Mouse (Mus musculus) lung, postnatal 0 days (tissue): Measurements from ENCODE around the gene Tmco1. TPM values are rescaled to one million over a fixed set of nuclear protein-coding genes. Genes with fewer than 3 reads are reported as not detected.

Experiments
- ATAC-seq: fragments of 200-750 bp; cut with Nextera tagmentation; 2 replicates; pipeline ENCODE4 v1.8.0; 2017; ENCODE audit warnings: moderate library complexity
- DNase-seq: peaks from one replicate; pipeline ENCODE4 v3.0.0-alpha.2; 2016; ENCODE audit warnings: low spot score
- H3K27ac ChIP-seq: fragments of 300-500 bp; sonication (generic); 2 replicates; pipeline ENCODE4 v1.5.1; 2014; ENCODE audit warnings: antibody characterized with exemption, mild to moderate bottlenecking, low read length, mixed read lengths
- H3K27me3 ChIP-seq: fragments of 300-500 bp; sonication (generic); replicated peaks from 2 replicates; pipeline ENCODE4 v1.6.1; 2014; ENCODE audit warnings: low read length, mixed read lengths; ENCODE audit not compliant: insufficient read depth
- H3K36me3 ChIP-seq: fragments of 300-500 bp; sonication (generic); 2 replicates; pipeline ENCODE4 v1.6.1; 2014; ENCODE audit warnings: low read length, mixed read lengths; ENCODE audit not compliant: insufficient read depth
- H3K4me1 ChIP-seq: fragments of 300-500 bp; sonication (generic); 2 replicates; pipeline ENCODE4 v1.6.1; 2014; ENCODE audit warnings: antibody characterized with exemption, low read depth, low read length, mixed read lengths; ENCODE audit not compliant: insufficient read depth
- H3K4me2 ChIP-seq: fragments of 300-500 bp; sonication (generic); replicated peaks from 2 replicates; pipeline ENCODE4 v1.6.1; 2014; ENCODE audit warnings: low read depth, mild to moderate bottlenecking, low read length, moderate library complexity, mixed read lengths
- H3K4me3 ChIP-seq: fragments of 300-500 bp; sonication (generic); 2 replicates; pipeline ENCODE4 v1.5.1; 2014; ENCODE audit warnings: low read depth, low read length
- H3K9ac ChIP-seq: fragments of 300-500 bp; sonication (generic); replicated peaks from 2 replicates; pipeline ENCODE4 v1.6.1; 2014; ENCODE audit warnings: low read depth, mild to moderate bottlenecking
- H3K9me3 ChIP-seq: fragments of 300-500 bp; sonication (generic); 2 replicates; pipeline ENCODE4 v1.6.1; 2016; ENCODE audit warnings: low read length, mixed read lengths
- CTCF ChIP-seq: IDR thresholded peaks from 2 replicates; pipeline ENCODE4 v1.5.1; 2016; ENCODE audit warnings: antibody characterized with exemption, mild to moderate bottlenecking
- EP300 ChIP-seq: IDR thresholded peaks from 2 replicates; pipeline ENCODE4 v1.6.1; 2016; ENCODE audit warnings: antibody characterized with exemption, mild to moderate bottlenecking, control low read depth
- WGBS: fragments of 180-500 bp; shearing (Covaris S2); extraction: QIAGEN DNeasy Blood & Tissue Kit; methylation state at CpG from one replicate; pipeline ENCODE4 v1.1.7; 2014; 5-methylcytosine and 5-hydroxymethylcytosine counted together
- polyA plus RNA-seq: library from polyadenylated mRNA; unstranded; fragments of >200 nt; fragmentation: Nextera tagmentation; extraction: Ambion mirVana; gene quantifications from 2 replicates; pipeline ENCODE4 v1.2.1, GENCODE M21; 2015

Tmco1 gene
- polyA plus RNA-seq, 1 experiment from 2014 or later, result 94.7 TPM

DNA sequence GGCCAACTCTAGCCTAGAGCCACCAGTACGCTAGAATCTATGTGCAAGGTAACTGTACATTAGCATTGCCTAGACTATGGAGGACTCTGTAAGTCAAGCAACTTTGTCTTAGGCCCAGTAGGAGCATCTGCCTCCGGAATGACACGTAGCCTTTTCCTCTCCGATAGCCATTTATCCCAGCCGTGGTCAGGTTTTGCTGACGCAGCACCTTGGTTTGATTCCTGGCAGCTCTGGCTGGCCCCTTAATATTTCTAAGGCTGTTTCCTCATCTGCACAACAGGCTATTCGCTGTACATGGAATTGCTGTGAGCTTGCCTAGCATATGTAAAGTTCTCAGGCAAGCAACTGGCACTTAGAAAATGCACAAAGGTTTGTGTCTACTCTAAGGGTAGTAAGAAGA lies 64.6 kb downstream of the Tmco1 start:
- ATAC-seq (no peak), DNase-seq (no peak)
- no peak overlapping the region for H3K4me2 ChIP-seq
- H3K27ac ChIP-seq, result no peak overlapping the region
- no peaks in the 10 kb centered on the region for H3K27me3 ChIP-seq
- no peak overlapping the region for H3K4me3 ChIP-seq
- 0 out of 2 replicates have a peak, but pooled peaks cover 9% of the 10 kb centered on the region for H3K36me3 ChIP-seq
- H3K4me1 ChIP-seq, result no peaks in the 10 kb centered on the region
- no peak for TF ChIP-seq CTCF
- TF ChIP-seq EP300, result no peak
- WGBS, result 95% methylated on average over 7 of the region's 7 CpGs
- no peak overlapping the region for H3K9ac ChIP-seq
- no peaks in the 10 kb centered on the region for H3K9me3 ChIP-seq

DNA sequence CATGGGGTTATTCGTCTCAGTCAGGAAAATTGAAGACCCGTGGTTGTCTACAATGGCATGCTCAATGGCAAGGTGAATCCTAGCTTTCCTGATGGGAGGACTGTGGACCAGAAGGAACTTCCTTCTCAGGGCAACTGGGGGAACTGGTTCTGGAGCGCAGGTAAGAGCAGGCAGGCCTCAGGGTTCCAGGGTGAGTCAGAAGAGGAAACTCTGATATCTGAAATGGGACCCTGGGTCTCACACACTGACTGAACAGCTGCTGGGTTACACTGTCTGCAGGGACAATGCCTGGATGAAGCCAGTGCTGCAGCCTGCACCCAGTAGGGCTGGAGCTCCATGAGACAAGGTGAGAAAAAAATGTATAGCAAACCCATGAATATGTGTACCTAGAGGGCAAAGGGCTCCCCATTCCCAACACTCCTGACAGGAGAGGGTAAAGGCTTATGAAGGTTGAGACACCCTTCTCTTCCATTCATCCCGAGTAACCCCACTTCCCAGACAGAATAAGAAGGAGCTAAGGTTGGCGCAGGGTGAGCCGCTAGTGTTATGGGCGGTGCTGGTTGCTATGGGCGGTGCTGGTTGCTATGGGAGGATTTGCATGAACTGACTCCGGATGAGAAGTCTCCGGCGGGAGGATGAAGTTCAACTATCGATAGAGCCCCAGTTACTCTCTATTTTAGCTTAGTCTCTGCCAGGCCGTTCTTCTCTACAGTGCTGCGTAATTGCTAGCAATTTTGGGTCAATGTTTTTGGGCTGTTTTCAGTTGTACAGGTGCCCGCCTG lies 66.0 kb downstream of the Tmco1 start:
- peaks cover 9% of the 10 kb centered on the region; the same call in 1 of the 2 replicates for H3K36me3 ChIP-seq
- DNase-seq (peak; percentile 35), ATAC-seq (peak; percentile 59)
- H3K4me2 ChIP-seq, result no peak overlapping the region
- no peak overlapping the region for H3K9ac ChIP-seq
- 21% methylated on average over 15 of the region's 15 CpGs for WGBS
- no peak overlapping the region for H3K4me3 ChIP-seq
- no peaks in the 10 kb centered on the region for H3K27me3 ChIP-seq
- no peaks in the 10 kb centered on the region for H3K4me1 ChIP-seq
- TF ChIP-seq CTCF, result no peak
- no peak for TF ChIP-seq EP300
- no peaks in the 10 kb centered on the region for H3K9me3 ChIP-seq
- H3K27ac ChIP-seq, result no peak overlapping the region

GRCm38 (mm10) chr1:167374942-167375341 lies 66.8 kb downstream of the Tmco1 start:
- Histone ChIP-seq H3K27me3 (no peaks in the 10 kb centered on the region), H3K27ac (no peak overlapping the region), H3K36me3 (peaks cover 9% of the 10 kb centered on the region; the same call in 1 of the 2 replicates), H3K9ac (no peak overlapping the region), H3K4me2 (no peak overlapping the region), H3K4me3 (no peak overlapping the region), H3K4me1 (no peaks in the 10 kb centered on the region), H3K9me3 (no peaks in the 10 kb centered on the region)
- WGBS, result 52% methylated on average over 2 of the region's 2 CpGs
- DNase-seq (no peak), ATAC-seq (no peak)
- no peak for TF ChIP-seq EP300
- no peak for TF ChIP-seq CTCF

- Histone ChIP-seq H3K9ac (no peak overlapping the region), H3K9me3 (no peaks in the 10 kb centered on the region), H3K4me2 (no peak overlapping the region), H3K4me3 (no peak overlapping the region), H3K36me3 (peaks cover 5% of the 10 kb centered on the region; the same call in 1 of the 2 replicates), H3K4me1 (no peaks in the 10 kb centered on the region), H3K27me3 (no peaks in the 10 kb centered on the region), H3K27ac (no peak overlapping the region)
- 73% methylated on average over 6 of the region's 6 CpGs for WGBS
- DNase-seq (no peak), ATAC-seq (no peak)
- TF ChIP-seq EP300 (no peak), CTCF (no peak)
These were observed 69.8 kb downstream of the Tmco1 start for GRCm38 (mm10) chr1:167378019-167378418.

GRCm38 (mm10) chr1:167379751-167380150 lies 71.6 kb downstream of the Tmco1 start:
- Histone ChIP-seq H3K4me1 (no peaks in the 10 kb centered on the region), H3K36me3 (peaks cover 5% of the 10 kb centered on the region; the same call in 1 of the 2 replicates), H3K4me2 (no peak overlapping the region), H3K27me3 (no peaks in the 10 kb centered on the region), H3K9me3 (no peaks in the 10 kb centered on the region), H3K4me3 (no peak overlapping the region), H3K9ac (no peak overlapping the region), H3K27ac (no peak overlapping the region)
- no peak for ATAC-seq
- TF ChIP-seq EP300, result no peak
- no peak for TF ChIP-seq CTCF
- no peak for DNase-seq
- WGBS, result 73% methylated on average over 5 of the region's 5 CpGs

- WGBS, result 87% methylated on average over 2 of the region's 2 CpGs
- Histone ChIP-seq H3K9me3 (no peaks in the 10 kb centered on the region), H3K4me1 (no peaks in the 10 kb centered on the region), H3K4me2 (no peak overlapping the region), H3K27ac (no peak overlapping the region), H3K36me3 (peaks cover 5% of the 10 kb centered on the region; the same call in 1 of the 2 replicates), H3K4me3 (no peak overlapping the region), H3K27me3 (no peaks in the 10 kb centered on the region), H3K9ac (no peak overlapping the region)
- DNase-seq (no peak), ATAC-seq (no peak)
- no peak for TF ChIP-seq CTCF
- TF ChIP-seq EP300, result no peak
These were observed 72.0 kb downstream of the Tmco1 start for GRCm38 (mm10) chr1:167380223-167380622.
